Mouse (Mus musculus): ENCODE measurements at regions not wholly inside any gene's neighbourhood (a gene's known extent, or its start where the extent isn't known, plus 50 kb on each side); places are given as distances from the start of the nearest gene placed in this dataset.
"Not testable (repeated sequence)": the region's sequence is repeated elsewhere in the genome, so short reads cannot be mapped to it uniquely, and the experiment has no call there.

- DNase-seq (ENCODE audit: low read depth, low spot score); H3K27ac ChIP-seq (ENCODE audit: insufficient read depth, low read depth, low read length, poor library complexity, severe bottlenecking); H3K9me3 ChIP-seq (ENCODE audit: control insufficient read depth, insufficient read depth, low read depth, low read length); in situ Hi-C loops (cut with MboI; ENCODE audit: low sequenced_read_pairs in 2 of 2, unreplicated experiment in 2 of 2); H3K4me3 ChIP-seq (ENCODE audit: insufficient read depth in 1 of 2, low read depth in 1 of 2, low read length in 2 of 2, poor library complexity in 1 of 2, severe bottlenecking in 1 of 2); H3K36me3 ChIP-seq (ENCODE audit: control insufficient read depth, insufficient read depth, low read length, poor library complexity, severe bottlenecking); H3K4me1 ChIP-seq (ENCODE audit: control insufficient read depth in 2 of 2, insufficient read depth in 2 of 2, low read length in 2 of 2, poor library complexity in 1 of 2); H3K9ac ChIP-seq (ENCODE audit: insufficient read depth, low read depth, low read length, poor library complexity, severe bottlenecking): not testable (repeated sequence)
Observed at GRCm38 (mm10) chr5:76081379-76081778, 58.7 kb upstream of the Srd5a3 start.

DNA sequence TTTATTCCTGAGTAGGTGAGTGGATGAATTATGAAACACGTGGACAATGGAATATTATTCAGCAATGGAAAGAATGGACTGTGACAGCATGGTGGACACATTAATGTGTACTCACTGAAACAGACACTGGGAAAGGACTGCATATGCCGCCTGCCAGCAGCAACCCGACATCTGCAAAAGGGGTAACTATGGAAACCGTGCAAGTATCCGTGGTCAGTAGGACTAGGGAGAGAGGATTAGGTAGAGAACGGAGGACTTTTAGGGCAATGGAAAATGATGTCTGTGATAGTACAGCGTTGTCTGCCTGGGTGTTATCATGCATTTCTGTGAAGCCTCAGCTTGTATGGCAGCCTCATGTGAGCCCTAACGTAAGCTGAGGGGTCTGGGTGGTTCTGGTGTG lies 59.6 kb upstream of the Srd5a3 start:
- Histone ChIP-seq H3K9me3 (ENCODE audit: control insufficient read depth, insufficient read depth, low read depth, low read length) (no peaks in the 10 kb centered on the region), H3K27ac (ENCODE audit: insufficient read depth, low read depth, low read length, poor library complexity, severe bottlenecking) (no peak overlapping the region), H3K36me3 (ENCODE audit: control insufficient read depth, insufficient read depth, low read length, poor library complexity, severe bottlenecking) (no peaks in the 10 kb centered on the region), H3K4me1 (ENCODE audit: control insufficient read depth in 2 of 2, insufficient read depth in 2 of 2, low read length in 2 of 2, poor library complexity in 1 of 2) (peaks cover 2 to 4% of the 10 kb centered on the region in 2 experiments; a peak in 3 of 4 replicates), H3K4me3 (ENCODE audit: insufficient read depth in 1 of 2, low read depth in 1 of 2, low read length in 2 of 2, poor library complexity in 1 of 2, severe bottlenecking in 1 of 2) (no peak overlapping the region), H3K9ac (ENCODE audit: insufficient read depth, low read depth, low read length, poor library complexity, severe bottlenecking) (no peak overlapping the region)
- in situ Hi-C loops (cut with MboI; ENCODE audit: low sequenced_read_pairs in 2 of 2, unreplicated experiment in 2 of 2) = no loop called here
- no peak for TF ChIP-seq MAFK (IDR thresholded peaks at IDR 0.05; ENCODE audit: insufficient read depth, low read depth, low read length)
- no peak for TF ChIP-seq HCFC1 (IDR thresholded peaks at IDR 0.05; ENCODE audit: borderline replicate concordance, insufficient read depth, low read length)
- TF ChIP-seq ZNF384 (IDR thresholded peaks at IDR 0.05; ENCODE audit: low read depth, low read length) = no peak
- no peak for TF ChIP-seq ZC3H11A (IDR thresholded peaks at IDR 0.05; ENCODE audit: borderline replicate concordance, low read depth, low read length)
- no peak for TF ChIP-seq CHD2 (IDR thresholded peaks at IDR 0.05; ENCODE audit: low read depth, low read length)
- DNase-seq (ENCODE audit: low read depth, low spot score) = no peak

- DNase-seq (ENCODE audit: low read depth, low spot score) = no peak
- H3K27ac ChIP-seq (ENCODE audit: insufficient read depth, low read depth, low read length, poor library complexity, severe bottlenecking) = no peak overlapping the region; the same call in 1 of the 2 replicates
Observed at GRCm38 (mm10) chr5:76079204-76080025, 60.7 kb upstream of the Srd5a3 start.

DNA sequence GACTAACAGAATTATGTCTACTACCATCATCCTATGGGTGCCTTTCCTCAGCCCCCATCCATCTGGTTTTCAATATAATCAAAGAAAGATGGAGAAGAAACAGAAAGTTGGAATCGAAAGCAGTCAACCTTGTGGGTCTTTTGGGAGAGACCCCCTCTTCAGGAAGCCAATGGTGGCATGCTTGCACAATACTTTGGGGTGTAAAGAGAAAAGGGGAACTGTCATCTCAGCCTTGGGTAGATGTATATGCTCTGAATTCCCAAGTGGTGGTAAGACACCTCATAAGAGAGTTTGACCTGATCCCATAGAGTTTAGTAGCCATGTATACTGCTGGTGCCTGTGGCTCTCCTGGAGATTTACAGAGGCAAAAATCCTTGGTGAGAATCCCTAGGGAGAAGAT lies 61.6 kb upstream of the Srd5a3 start:
- Histone ChIP-seq H3K36me3 (ENCODE audit: control insufficient read depth, insufficient read depth, low read length, poor library complexity, severe bottlenecking) (no peaks in the 10 kb centered on the region), H3K9me3 (ENCODE audit: control insufficient read depth, insufficient read depth, low read depth, low read length) (no peaks in the 10 kb centered on the region), H3K9ac (ENCODE audit: insufficient read depth, low read depth, low read length, poor library complexity, severe bottlenecking) (no peak overlapping the region), H3K27ac (ENCODE audit: insufficient read depth, low read depth, low read length, poor library complexity, severe bottlenecking) (no peak overlapping the region), H3K4me3 (ENCODE audit: insufficient read depth in 1 of 2, low read depth in 1 of 2, low read length in 2 of 2, poor library complexity in 1 of 2, severe bottlenecking in 1 of 2) (no peak overlapping the region), H3K4me1 (ENCODE audit: control insufficient read depth in 2 of 2, insufficient read depth in 2 of 2, low read length in 2 of 2, poor library complexity in 1 of 2) (peaks cover 2 to 4% of the 10 kb centered on the region in 2 experiments; a peak in 3 of 4 replicates)
- TF ChIP-seq ZNF384 (IDR thresholded peaks at IDR 0.05; ENCODE audit: low read depth, low read length) (no peak), ZC3H11A (IDR thresholded peaks at IDR 0.05; ENCODE audit: borderline replicate concordance, low read depth, low read length) (no peak), HCFC1 (IDR thresholded peaks at IDR 0.05; ENCODE audit: borderline replicate concordance, insufficient read depth, low read length) (no peak), CHD2 (IDR thresholded peaks at IDR 0.05; ENCODE audit: low read depth, low read length) (no peak), MAFK (IDR thresholded peaks at IDR 0.05; ENCODE audit: insufficient read depth, low read depth, low read length) (no peak)
- DNase-seq (ENCODE audit: low read depth, low spot score) = no peak
- in situ Hi-C loops (cut with MboI; ENCODE audit: low sequenced_read_pairs in 2 of 2, unreplicated experiment in 2 of 2) = no loop called here

More at GRCm38 (mm10) chr5:76079204-76080025, 60.7 kb upstream of the Srd5a3 start:
- TF ChIP-seq ZC3H11A (IDR thresholded peaks at IDR 0.05; ENCODE audit: borderline replicate concordance, low read depth, low read length) = no peak
- no peak for TF ChIP-seq CHD2 (IDR thresholded peaks at IDR 0.05; ENCODE audit: low read depth, low read length)
- no peak for TF ChIP-seq ZNF384 (IDR thresholded peaks at IDR 0.05; ENCODE audit: low read depth, low read length)
- TF ChIP-seq MAFK (IDR thresholded peaks at IDR 0.05; ENCODE audit: insufficient read depth, low read depth, low read length) = no peak
- TF ChIP-seq HCFC1 (IDR thresholded peaks at IDR 0.05; ENCODE audit: borderline replicate concordance, insufficient read depth, low read length) = no peak
- H3K4me1 ChIP-seq (ENCODE audit: control insufficient read depth in 2 of 2, insufficient read depth in 2 of 2, low read length in 2 of 2, poor library complexity in 1 of 2) = peaks cover 2 to 4% of the 10 kb centered on the region in 2 experiments; a peak in 3 of 4 replicates
- no peaks in the 10 kb centered on the region for H3K36me3 ChIP-seq (ENCODE audit: control insufficient read depth, insufficient read depth, low read length, poor library complexity, severe bottlenecking)
- H3K9me3 ChIP-seq (ENCODE audit: control insufficient read depth, insufficient read depth, low read depth, low read length) = no peaks in the 10 kb centered on the region
- H3K4me3 ChIP-seq (ENCODE audit: insufficient read depth in 1 of 2, low read depth in 1 of 2, low read length in 2 of 2, poor library complexity in 1 of 2, severe bottlenecking in 1 of 2) = no peak overlapping the region
- in situ Hi-C loops (cut with MboI; ENCODE audit: low sequenced_read_pairs in 2 of 2, unreplicated experiment in 2 of 2) = no loop called here
- no peak overlapping the region for H3K9ac ChIP-seq (ENCODE audit: insufficient read depth, low read depth, low read length, poor library complexity, severe bottlenecking)

Data from ES-E14 (cell line).